Mouse (Mus musculus): ENCODE data around the gene Prpsap1.

The Prpsap1 gene

GRCm38 (mm10) chr11:116445596-116446307, 48.2 kb downstream of the Prpsap1 start:
- peak; percentile 94 for DNase-seq (ENCODE audit: low read depth, low spot score)

- no peak for DNase-seq (ENCODE audit: low read depth, low spot score)
These were observed 50.1 kb downstream of the Prpsap1 start for GRCm38 (mm10) chr11:116443935-116444334.

- DNase-seq (ENCODE audit: low read depth, low spot score): no peak
These were observed 50.7 kb downstream of the Prpsap1 start for GRCm38 (mm10) chr11:116443311-116443710.

- DNase-seq (ENCODE audit: low read depth, low spot score): no peak
These were observed 51.2 kb downstream of the Prpsap1 start for GRCm38 (mm10) chr11:116442867-116443177.

GRCm38 (mm10) chr11:116442129-116442866, 51.7 kb downstream of the Prpsap1 start:
- DNase-seq (ENCODE audit: low read depth, low spot score): no peak

GRCm38 (mm10) chr11:116440408-116441068, 53.5 kb downstream of the Prpsap1 start:
- DNase-seq (ENCODE audit: low read depth, low spot score): no peak

GRCm38 (mm10) chr11:116439269-116440240, 54.4 kb downstream of the Prpsap1 start:
- DNase-seq (ENCODE audit: low read depth, low spot score): no peak

GRCm38 (mm10) chr11:116437541-116437940, 56.5 kb downstream of the Prpsap1 start:
- no peak for DNase-seq (ENCODE audit: low read depth, low spot score)

- peak; percentile 93 for DNase-seq (ENCODE audit: low read depth, low spot score)
These were observed 57.2 kb downstream of the Prpsap1 start for GRCm38 (mm10) chr11:116436725-116437331.

- DNase-seq (ENCODE audit: low read depth, low spot score): no peak
These were observed 57.8 kb downstream of the Prpsap1 start for GRCm38 (mm10) chr11:116435992-116436724.

- DNase-seq (ENCODE audit: low read depth, low spot score): no peak
These were observed 58.8 kb downstream of the Prpsap1 start for GRCm38 (mm10) chr11:116434967-116435752.

GRCm38 (mm10) chr11:116434287-116434966, 59.6 kb downstream of the Prpsap1 start:
- DNase-seq (ENCODE audit: low read depth, low spot score): no peak

- peak; percentile 100 for DNase-seq (ENCODE audit: low read depth, low spot score)
These were observed 60.4 kb downstream of the Prpsap1 start, which contains the start of gene Ubald2 for GRCm38 (mm10) chr11:116433356-116434286. Ubald2 (plus strand) TSS chr11:116434094.

GRCm38 (mm10) chr11:116432593-116433355, 61.2 kb downstream of the Prpsap1 start:
- DNase-seq (ENCODE audit: low read depth, low spot score): no peak

- no peak for DNase-seq (ENCODE audit: low read depth, low spot score)
These were observed 61.9 kb downstream of the Prpsap1 start for GRCm38 (mm10) chr11:116432127-116432526.

- peak; percentile 70 for DNase-seq (ENCODE audit: low read depth, low spot score)
These were observed 62.4 kb downstream of the Prpsap1 start for GRCm38 (mm10) chr11:116431428-116432077.

Data from ES-CJ7 (cell line).